Mouse (Mus musculus) forebrain, postnatal 0 days (tissue): ENCODE data around the gene Tle3. TPM values are rescaled to one million over a fixed set of nuclear protein-coding genes. Genes with fewer than 3 reads are reported as not detected.

Experiments used
- ATAC-seq: fragments of 200-750 bp; cut with Nextera tagmentation; 2 replicates; pipeline ENCODE4 v1.8.0; 2017; ENCODE audit warnings: mild to moderate bottlenecking, moderate library complexity
- DNase-seq: peaks from one replicate; pipeline ENCODE4 v3.0.0-alpha.2; 2015
- H3K27ac ChIP-seq: fragments of 300-500 bp; sonication (generic); 2 replicates; pipeline ENCODE4 v1.5.1; 2014; ENCODE audit warnings: low read depth, mild to moderate bottlenecking, antibody characterized with exemption, low read length, moderate library complexity, mixed read lengths
- H3K27me3 ChIP-seq: fragments of 300-500 bp; sonication (generic); 2 replicates; pipeline ENCODE4 v1.6.1; 2014; ENCODE audit warnings: mild to moderate bottlenecking, low read length, mixed read lengths; ENCODE audit not compliant: insufficient read depth
- H3K36me3 ChIP-seq: fragments of 300-500 bp; sonication (generic); 2 replicates; pipeline ENCODE4 v1.6.1; 2014; ENCODE audit warnings: mild to moderate bottlenecking, moderate library complexity; ENCODE audit not compliant: insufficient read depth
- H3K4me1 ChIP-seq: fragments of 300-500 bp; sonication (generic); 2 replicates; pipeline ENCODE4 v1.6.1; 2014; ENCODE audit warnings: antibody characterized with exemption; ENCODE audit not compliant: insufficient read depth
- H3K4me2 ChIP-seq: fragments of 300-500 bp; sonication (generic); 2 replicates; pipeline ENCODE4 v1.6.1; 2014; ENCODE audit warnings: low read depth, mild to moderate bottlenecking, moderate library complexity
- H3K4me3 ChIP-seq: fragments of 300-500 bp; sonication (generic); 2 replicates; pipeline ENCODE4 v1.5.1; 2014; ENCODE audit warnings: low read depth, low read length, mixed read lengths
- H3K9ac ChIP-seq: fragments of 300-500 bp; sonication (generic); 2 replicates; pipeline ENCODE4 v1.6.1; 2014; ENCODE audit warnings: mild to moderate bottlenecking
- H3K9me3 ChIP-seq: fragments of 300-500 bp; sonication (generic); 2 replicates; pipeline ENCODE4 v1.6.1; 2016; ENCODE audit warnings: low read length
- CTCF ChIP-seq: sonication (generic); IDR thresholded peaks from 2 replicates; pipeline ENCODE4 v1.5.1; 2016; ENCODE audit warnings: antibody characterized with exemption, control low read depth, low read depth
- WGBS: fragments of 180-500 bp; shearing (Covaris S2); extraction: QIAGEN DNeasy Blood & Tissue Kit; methylation state at CpG from one replicate; pipeline ENCODE4 v1.1.7; 2014; 5-methylcytosine and 5-hydroxymethylcytosine counted together
- polyA plus RNA-seq: library from polyadenylated mRNA; unstranded; fragments of >200 nt; fragmentation: Nextera tagmentation; extraction: Ambion mirVana; gene quantifications from 2 replicates; pipeline ENCODE4 v1.2.1, GENCODE M21; 2015
- total RNA-seq: library from RNA; depleted of rRNA; stranded (reverse); fragments of >200 nt; gene quantifications from 2 replicates; pipeline ENCODE4 v1.2.3, GENCODE M21; 2014

Tle3 gene
- total and polyA plus RNA-seq, 2 experiments from 2014 or later, result 16.3 to 66.3 TPM

DNA sequence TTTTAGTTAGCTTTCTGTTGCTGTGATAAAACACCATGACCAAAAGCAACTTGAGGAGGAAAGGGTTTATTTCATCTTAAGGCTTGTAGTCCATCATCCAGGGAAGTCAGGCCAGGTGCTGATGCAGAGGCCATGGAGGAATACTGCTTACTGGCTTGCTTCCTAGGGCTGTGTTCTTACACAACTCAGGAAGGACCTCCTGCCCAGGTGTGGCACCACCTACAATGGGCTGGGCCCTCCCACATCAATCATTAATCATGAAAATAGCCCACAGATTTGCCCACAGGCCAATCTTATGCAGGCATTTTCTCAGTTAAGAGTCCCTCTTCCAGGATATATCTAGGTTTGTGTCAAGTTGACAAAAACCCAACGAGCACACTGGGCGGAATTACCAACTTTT lies 31.8 kb upstream of the Tle3 start:
- 95% methylated on average over 2 of the region's 2 CpGs for WGBS
- Histone ChIP-seq H3K4me1 (no peaks in the 10 kb centered on the region), H3K27ac (no peak overlapping the region), H3K9ac (no peak overlapping the region), H3K4me2 (no peak overlapping the region), H3K9me3 (no peaks in the 10 kb centered on the region), H3K4me3 (no peak overlapping the region), H3K27me3 (no peaks in the 10 kb centered on the region; the same call in 1 of the 2 replicates), H3K36me3 (no peaks in the 10 kb centered on the region)
- TF ChIP-seq CTCF, result no peak
- ATAC-seq, result no peak
- DNase-seq, result no peak

DNA sequence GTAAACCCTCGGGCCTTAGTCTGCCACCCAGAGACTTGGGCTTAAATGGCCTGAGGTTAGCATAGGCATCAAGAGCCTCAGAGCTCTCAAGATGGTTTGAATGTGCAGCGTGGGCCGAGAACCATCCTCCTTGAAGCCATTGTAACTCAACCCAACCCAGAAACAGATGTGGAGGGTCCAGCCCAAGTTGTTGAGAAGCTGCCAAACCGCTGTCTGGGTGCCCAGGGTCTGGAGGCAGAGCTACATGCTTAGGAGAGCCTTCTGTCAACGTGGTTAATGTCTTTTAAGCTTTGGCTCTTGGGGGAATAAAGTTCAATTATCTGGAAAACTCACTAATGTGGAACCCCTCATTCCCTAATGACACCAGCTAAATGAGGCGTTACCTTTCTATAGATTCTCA lies 29.9 kb upstream of the Tle3 start:
- no peaks in the 10 kb centered on the region for H3K36me3 ChIP-seq
- no peaks in the 10 kb centered on the region for H3K4me1 ChIP-seq
- H3K9ac ChIP-seq, result no peak overlapping the region
- H3K4me3 ChIP-seq, result no peak overlapping the region
- no peaks in the 10 kb centered on the region; the same call in 1 of the 2 replicates for H3K27me3 ChIP-seq
- H3K9me3 ChIP-seq, result no peaks in the 10 kb centered on the region
- WGBS, result 64% methylated on average over 6 of the region's 6 CpGs
- ATAC-seq (no peak), DNase-seq (no peak)
- TF ChIP-seq CTCF, result no peak
- H3K27ac ChIP-seq, result no peak overlapping the region
- H3K4me2 ChIP-seq, result no peak overlapping the region

DNA sequence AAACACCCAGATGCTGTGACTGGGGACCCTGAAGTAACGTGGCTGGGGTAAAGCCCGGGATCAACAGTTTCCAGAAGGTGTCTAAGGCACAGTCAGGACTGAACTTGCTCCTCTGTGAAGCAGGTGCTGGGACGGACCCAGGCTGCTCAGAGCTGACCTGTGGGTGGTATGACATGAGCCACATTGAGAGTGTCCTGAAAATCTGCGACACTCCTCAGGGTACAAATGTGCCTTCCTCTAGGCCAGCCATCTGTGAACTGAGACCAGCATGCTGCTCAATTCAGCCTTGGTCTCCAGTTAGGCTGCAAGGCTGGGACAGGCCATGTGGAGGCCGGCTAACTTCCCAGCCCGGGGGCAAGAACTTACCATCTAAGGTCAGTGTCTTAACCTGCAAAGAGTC lies 27.5 kb upstream of the Tle3 start:
- ATAC-seq (no peak), DNase-seq (no peak)
- Histone ChIP-seq H3K9me3 (no peaks in the 10 kb centered on the region), H3K9ac (no peak overlapping the region), H3K4me1 (no peaks in the 10 kb centered on the region), H3K27ac (no peak overlapping the region), H3K36me3 (no peaks in the 10 kb centered on the region), H3K4me3 (no peak overlapping the region), H3K4me2 (no peak overlapping the region), H3K27me3 (no peaks in the 10 kb centered on the region)
- WGBS, result 84% methylated on average over 6 of the region's 6 CpGs
- no peak for TF ChIP-seq CTCF

DNA sequence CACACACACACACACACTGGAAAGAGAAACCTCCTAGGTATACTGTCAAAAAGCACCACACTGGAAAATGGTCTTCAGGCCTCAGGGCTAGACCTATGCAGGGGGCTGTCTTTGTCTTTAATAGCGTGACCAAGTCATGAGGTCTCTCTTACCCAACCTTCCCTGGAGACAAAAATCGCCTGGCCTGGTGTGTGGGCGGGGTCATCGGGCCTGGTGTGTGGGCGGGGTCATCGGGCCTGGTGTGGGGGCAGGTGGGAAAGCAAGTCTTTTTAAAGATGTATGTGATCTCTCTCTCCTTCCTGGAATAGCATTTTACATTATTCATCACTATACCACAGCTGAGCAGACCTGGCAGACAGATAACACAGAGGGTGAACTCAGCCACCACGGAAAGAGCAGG lies 25.2 kb upstream of the Tle3 start:
- H3K4me3 ChIP-seq, result no peak overlapping the region
- H3K4me1 ChIP-seq, result no peaks in the 10 kb centered on the region
- H3K36me3 ChIP-seq, result no peaks in the 10 kb centered on the region
- H3K4me2 ChIP-seq, result no peak overlapping the region
- 51% methylated on average over 7 of the region's 7 CpGs for WGBS
- TF ChIP-seq CTCF, result no peak
- DNase-seq (no peak), ATAC-seq (no peak)
- no peak overlapping the region for H3K9ac ChIP-seq
- no peak overlapping the region for H3K27ac ChIP-seq
- no peaks in the 10 kb centered on the region for H3K9me3 ChIP-seq
- H3K27me3 ChIP-seq, result no peaks in the 10 kb centered on the region

DNA sequence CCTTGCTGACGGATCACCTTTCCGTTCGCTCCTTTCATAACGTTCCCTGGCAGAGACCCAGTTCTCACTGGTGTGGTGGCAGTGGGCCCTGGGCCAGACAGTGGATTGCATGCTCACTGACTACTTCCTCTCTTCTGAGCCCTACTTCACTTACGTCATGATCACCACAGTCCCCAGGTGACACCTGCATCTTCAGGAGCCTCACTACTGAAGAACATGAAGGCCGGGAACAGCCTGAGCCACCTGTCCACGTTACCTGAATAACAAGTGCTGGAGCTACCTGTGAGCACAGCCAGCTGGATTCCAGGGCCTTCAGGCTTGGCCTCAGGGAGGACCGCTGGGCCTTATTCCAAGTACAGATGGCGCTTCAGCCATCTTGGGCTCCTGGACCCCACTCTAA lies 24.1 kb upstream of the Tle3 start:
- H3K9me3 ChIP-seq, result no peaks in the 10 kb centered on the region
- DNase-seq (no peak), ATAC-seq (no peak)
- H3K4me2 ChIP-seq, result no peak overlapping the region
- no peak overlapping the region for H3K9ac ChIP-seq
- no peaks in the 10 kb centered on the region for H3K36me3 ChIP-seq
- H3K4me1 ChIP-seq, result no peaks in the 10 kb centered on the region
- no peak for TF ChIP-seq CTCF
- no peak overlapping the region for H3K4me3 ChIP-seq
- no peaks in the 10 kb centered on the region for H3K27me3 ChIP-seq
- WGBS, result 67% methylated on average over 9 of the region's 9 CpGs
- no peak overlapping the region for H3K27ac ChIP-seq

DNA sequence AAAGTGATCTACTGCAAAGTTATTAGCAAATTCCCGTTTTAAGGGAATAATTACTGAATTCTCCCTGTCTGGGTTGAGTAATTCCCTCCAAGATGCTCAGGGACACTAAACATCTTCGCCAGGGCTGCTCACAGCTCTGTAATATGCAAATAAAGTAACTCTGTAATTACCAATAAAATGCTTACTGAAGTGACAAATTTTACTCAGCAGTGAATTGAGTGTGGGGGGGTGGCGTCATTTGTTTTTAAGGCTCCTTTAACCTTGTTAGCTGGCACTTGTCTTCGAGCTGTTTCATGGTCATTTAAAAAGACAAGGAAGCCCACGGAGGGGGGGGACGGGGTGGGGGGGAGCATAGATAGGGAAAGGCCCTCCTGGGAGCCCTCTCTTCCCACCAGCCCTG lies 23.6 kb upstream of the Tle3 start:
- 31% methylated on average over 6 of the region's 6 CpGs for WGBS

DNA sequence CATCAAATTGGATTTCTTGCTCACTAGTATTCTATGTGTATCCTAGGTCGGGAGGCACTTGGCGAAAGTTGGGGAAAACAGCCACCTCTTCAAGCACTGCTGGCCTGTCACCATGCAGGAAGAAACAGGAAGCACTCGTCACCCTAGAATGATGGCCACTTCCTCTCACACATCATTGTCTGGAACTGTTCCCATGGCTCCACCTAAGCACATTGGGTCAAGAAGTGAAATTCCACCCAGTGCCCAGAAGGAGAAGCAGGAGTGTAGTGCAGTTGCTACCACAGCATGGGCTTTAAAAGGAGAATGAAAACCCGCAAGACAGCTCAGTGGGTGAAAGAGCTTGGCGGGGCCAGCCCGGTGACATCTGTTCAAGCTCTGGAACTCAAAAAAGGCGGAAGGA lies 22.5 kb upstream of the Tle3 start:
- Histone ChIP-seq H3K36me3 (no peaks in the 10 kb centered on the region), H3K4me1 (no peaks in the 10 kb centered on the region), H3K4me3 (no peak overlapping the region), H3K27me3 (no peaks in the 10 kb centered on the region), H3K27ac (no peak overlapping the region), H3K9ac (no peak overlapping the region), H3K4me2 (no peak overlapping the region), H3K9me3 (no peaks in the 10 kb centered on the region)
- DNase-seq, result no peak
- no peak for TF ChIP-seq CTCF
- 91% methylated on average over 7 of the region's 7 CpGs for WGBS
- no peak for ATAC-seq

More for the DNA sequence above, 23.6 kb upstream of the Tle3 start:
- Histone ChIP-seq H3K4me1 (no peaks in the 10 kb centered on the region), H3K27ac (no peak overlapping the region), H3K9me3 (no peaks in the 10 kb centered on the region), H3K36me3 (no peaks in the 10 kb centered on the region), H3K4me2 (no peak overlapping the region), H3K4me3 (no peak overlapping the region), H3K27me3 (no peaks in the 10 kb centered on the region), H3K9ac (no peak overlapping the region)
- no peak for ATAC-seq
- DNase-seq, result no peak
- TF ChIP-seq CTCF, result no peak

DNA sequence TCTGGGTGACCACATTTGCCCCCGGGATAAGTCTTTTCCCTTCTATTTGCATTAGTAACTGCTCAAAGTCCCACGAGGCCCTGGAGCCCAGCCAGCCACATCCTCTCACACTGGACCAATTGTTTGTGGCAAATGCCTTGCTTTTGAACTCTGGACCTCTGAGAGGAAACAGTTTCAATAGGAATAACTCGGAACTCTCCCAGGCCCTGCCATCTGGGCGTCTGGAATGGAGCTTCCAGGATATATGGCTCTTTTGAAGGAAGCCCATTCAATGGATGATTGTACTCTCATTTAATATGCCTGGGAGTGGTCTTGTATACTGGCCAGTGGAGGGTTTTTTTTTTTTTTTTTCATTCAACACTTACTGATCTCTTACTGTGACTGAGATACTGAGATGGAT lies 21.0 kb upstream of the Tle3 start:
- WGBS, result 11% methylated on average over 4 of the region's 4 CpGs
- ATAC-seq, result no peak
- H3K9me3 ChIP-seq, result no peaks in the 10 kb centered on the region
- H3K27ac ChIP-seq, result no peak overlapping the region
- H3K9ac ChIP-seq, result no peak overlapping the region
- H3K4me1 ChIP-seq, result no peaks in the 10 kb centered on the region
- no peak overlapping the region for H3K4me3 ChIP-seq
- TF ChIP-seq CTCF, result no peak
- peak; percentile 52 for DNase-seq
- no peaks in the 10 kb centered on the region for H3K36me3 ChIP-seq
- no peak overlapping the region for H3K4me2 ChIP-seq
- H3K27me3 ChIP-seq, result no peaks in the 10 kb centered on the region
